Mouse (Mus musculus): ENCODE data around the gene Cd4. TPM values are rescaled to one million over a fixed set of nuclear protein-coding genes. Genes with fewer than 3 reads are reported as not detected.

The Cd4 gene
- polyA plus RNA-seq, 1 experiment from 2014 or later: 2.1 TPM

Other genes with a start within 250 kb of the Cd4 start
- gene Lpcat3, start 225.2 kb downstream of the Cd4 start, polyA plus RNA-seq (2015; fragmentation: Nextera tagmentation; extraction: Ambion mirVana): 50.1 and 54.2 TPM in 2 replicates
- gene Emg1, start 176.0 kb downstream of the Cd4 start, polyA plus RNA-seq (2015; fragmentation: Nextera tagmentation; extraction: Ambion mirVana): 125 and 133 TPM in 2 replicates
- 347 and 355 TPM in 2 replicates for gene Phb2, start 175.9 kb downstream of the Cd4 start, polyA plus RNA-seq (2015; fragmentation: Nextera tagmentation; extraction: Ambion mirVana)
- gene Ptpn6, start 149.5 kb downstream of the Cd4 start, polyA plus RNA-seq (2015; fragmentation: Nextera tagmentation; extraction: Ambion mirVana): 14.6 and 31.3 TPM in 2 replicates
- 429 and 447 TPM in 2 replicates for gene Grcc10, start 146.8 kb downstream of the Cd4 start, polyA plus RNA-seq (2015; fragmentation: Nextera tagmentation; extraction: Ambion mirVana)
- gene Gm45234, start 132.2 kb downstream of the Cd4 start, polyA plus RNA-seq (2015; fragmentation: Nextera tagmentation; extraction: Ambion mirVana): not detected in 2 replicates
- gene Atn1, start 131.7 kb downstream of the Cd4 start, polyA plus RNA-seq (2015; fragmentation: Nextera tagmentation; extraction: Ambion mirVana): 9.4 and 10.4 TPM in 2 replicates
- gene Eno2, start 118.5 kb downstream of the Cd4 start, polyA plus RNA-seq (2015; fragmentation: Nextera tagmentation; extraction: Ambion mirVana): 3.7 and 4.3 TPM in 2 replicates
- 2.5 and 5.7 TPM in 2 replicates for gene Lrrc23, start 108.5 kb downstream of the Cd4 start, polyA plus RNA-seq (2015; fragmentation: Nextera tagmentation; extraction: Ambion mirVana)
- gene Spsb2, start 79.6 kb downstream of the Cd4 start, polyA plus RNA-seq (2015; fragmentation: Nextera tagmentation; extraction: Ambion mirVana): 7.4 and 9.2 TPM in 2 replicates
- 1,525 and 1,576 TPM in 2 replicates for gene Tpi1, start 73.9 kb downstream of the Cd4 start, polyA plus RNA-seq (2015; fragmentation: Nextera tagmentation; extraction: Ambion mirVana)
- 104 and 112 TPM in 2 replicates for gene Usp5, start 58.7 kb downstream of the Cd4 start, polyA plus RNA-seq (2015; fragmentation: Nextera tagmentation; extraction: Ambion mirVana)
- 126 and 136 TPM in 2 replicates for gene Cdca3, start 58.7 kb downstream of the Cd4 start, polyA plus RNA-seq (2015; fragmentation: Nextera tagmentation; extraction: Ambion mirVana)
- gene Gnb3, start 47.9 kb downstream of the Cd4 start, polyA plus RNA-seq (2015; fragmentation: Nextera tagmentation; extraction: Ambion mirVana): 3.8 and 4.2 TPM in 2 replicates
- gene P3h3, start 30.5 kb downstream of the Cd4 start, polyA plus RNA-seq (2015; fragmentation: Nextera tagmentation; extraction: Ambion mirVana): 12.3 and 15.2 TPM in 2 replicates
- gene Gpr162, start 24.2 kb downstream of the Cd4 start, polyA plus RNA-seq (2015; fragmentation: Nextera tagmentation; extraction: Ambion mirVana): 2.4 and 2.7 TPM in 2 replicates
- 1.1 and 1.7 TPM in 2 replicates for gene Lag3, start 23.5 kb upstream of the Cd4 start, polyA plus RNA-seq (2015; fragmentation: Nextera tagmentation; extraction: Ambion mirVana)
- gene Ptms, start 31.9 kb upstream of the Cd4 start, polyA plus RNA-seq (2015; fragmentation: Nextera tagmentation; extraction: Ambion mirVana): 203 and 265 TPM in 2 replicates
- gene Mlf2, start 43.2 kb upstream of the Cd4 start, polyA plus RNA-seq (2015; fragmentation: Nextera tagmentation; extraction: Ambion mirVana): 387 and 398 TPM in 2 replicates
- 141 and 145 TPM in 2 replicates for gene Cops7a, start 77.3 kb upstream of the Cd4 start, polyA plus RNA-seq (2015; fragmentation: Nextera tagmentation; extraction: Ambion mirVana)
- 0.54 and 0.70 TPM in 2 replicates for gene Pianp, start 108.5 kb upstream of the Cd4 start, polyA plus RNA-seq (2015; fragmentation: Nextera tagmentation; extraction: Ambion mirVana)
- gene Zfp384, start 120.9 kb upstream of the Cd4 start, polyA plus RNA-seq (2015; fragmentation: Nextera tagmentation; extraction: Ambion mirVana): 8.7 and 9.6 TPM in 2 replicates
- gene Ing4, start 151.5 kb upstream of the Cd4 start, polyA plus RNA-seq (2015; fragmentation: Nextera tagmentation; extraction: Ambion mirVana): 77.5 and 89.0 TPM in 2 replicates
- 8.0 TPM in 2 replicates for gene Acrbp, start 161.5 kb upstream of the Cd4 start, polyA plus RNA-seq (2015; fragmentation: Nextera tagmentation; extraction: Ambion mirVana)
- 0.55 and 1.6 TPM in 2 replicates for gene Lpar5, start 179.7 kb upstream of the Cd4 start, polyA plus RNA-seq (2015; fragmentation: Nextera tagmentation; extraction: Ambion mirVana)
- gene Chd4, start 207.8 kb upstream of the Cd4 start, polyA plus RNA-seq (2015; fragmentation: Nextera tagmentation; extraction: Ambion mirVana): 50.6 and 63.0 TPM in 2 replicates
- 45.0 and 45.8 TPM in 2 replicates for gene Nop2, start 243.7 kb upstream of the Cd4 start, polyA plus RNA-seq (2015; fragmentation: Nextera tagmentation; extraction: Ambion mirVana)